Mouse (Mus musculus) brown adipose tissue, adult 24 weeks (tissue): ENCODE results near the gene Ranbp6. TPM values are rescaled to one million over a fixed set of nuclear protein-coding genes. Genes with fewer than 3 reads are reported as not detected.

Experiments used
- H3K27ac ChIP-seq: fragments of 200-500 bp; replicated peaks from 2 replicates; pipeline ENCODE4 v1.5.1; 2012; ENCODE audit warnings: low read depth, mild to moderate bottlenecking, low read length
- H3K4me1 ChIP-seq: fragments of 200-500 bp; 2 replicates; pipeline ENCODE4 v1.6.1; 2012; ENCODE audit warnings: low read length, mixed read lengths; ENCODE audit not compliant: control insufficient read depth, insufficient read depth, insufficient read length
- H3K4me3 ChIP-seq: fragments of 200-500 bp; 2 replicates; pipeline ENCODE4 v1.5.1; 2012; ENCODE audit warnings: low read depth, mild to moderate bottlenecking, low read length, moderate library complexity; ENCODE audit not compliant: insufficient read depth
- polyA plus RNA-seq: library from polyadenylated mRNA; stranded (reverse); fragments of >200 nt; gene quantifications from 2 replicates; pipeline ENCODE4 v1.2.4, GENCODE M21; 2012; ENCODE audit not compliant: missing spikeins, insufficient read depth, insufficient read length

Gene Ranbp6
- polyA plus RNA-seq, 1 experiment, result 7.3 TPM

DNA sequence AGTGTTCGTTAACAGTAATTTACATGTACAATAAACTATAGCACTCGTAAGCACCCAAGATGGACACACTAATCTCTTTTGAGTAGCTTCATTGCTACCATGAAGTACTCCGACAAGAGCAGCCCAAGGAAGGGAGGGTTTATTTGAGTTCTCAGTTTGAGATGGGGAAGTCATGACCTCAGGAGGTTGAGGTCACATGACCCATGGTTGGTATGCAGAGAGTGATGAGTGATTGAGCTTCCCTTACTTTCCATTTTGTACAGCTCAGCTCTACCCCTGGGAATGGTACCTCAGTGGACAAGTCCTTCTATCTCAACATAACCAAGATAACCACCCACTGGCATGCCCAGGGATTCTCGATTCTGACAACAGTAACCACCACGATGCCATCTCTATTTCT, 15.8 kb upstream of the Ranbp6 start:
- Histone ChIP-seq H3K4me3 (no peak overlapping the region), H3K27ac (no peak overlapping the region), H3K4me1 (no peaks in the 10 kb centered on the region)

DNA sequence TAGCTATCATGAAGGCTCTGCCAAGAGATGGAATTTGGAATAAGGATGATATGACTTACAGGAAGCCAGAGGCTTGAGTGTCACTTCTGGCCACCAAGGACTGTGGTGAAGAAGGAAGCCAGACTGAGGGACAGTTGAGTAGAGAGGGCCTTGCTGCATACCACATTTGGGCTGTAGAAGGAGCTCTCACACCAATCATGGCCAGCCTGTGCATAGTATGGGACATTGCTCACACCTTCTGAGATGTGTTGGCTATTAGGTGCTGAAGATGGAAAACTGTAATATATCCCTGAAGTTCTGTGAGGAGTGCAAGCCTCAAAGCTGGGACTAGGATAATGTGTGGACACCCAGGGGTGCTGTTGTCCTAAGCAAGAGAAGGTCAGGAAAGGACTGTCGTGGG, 13.9 kb upstream of the Ranbp6 start:
- H3K27ac ChIP-seq, result no peak overlapping the region
- H3K4me3 ChIP-seq, result no peak overlapping the region
- H3K4me1 ChIP-seq, result no peaks in the 10 kb centered on the region

DNA sequence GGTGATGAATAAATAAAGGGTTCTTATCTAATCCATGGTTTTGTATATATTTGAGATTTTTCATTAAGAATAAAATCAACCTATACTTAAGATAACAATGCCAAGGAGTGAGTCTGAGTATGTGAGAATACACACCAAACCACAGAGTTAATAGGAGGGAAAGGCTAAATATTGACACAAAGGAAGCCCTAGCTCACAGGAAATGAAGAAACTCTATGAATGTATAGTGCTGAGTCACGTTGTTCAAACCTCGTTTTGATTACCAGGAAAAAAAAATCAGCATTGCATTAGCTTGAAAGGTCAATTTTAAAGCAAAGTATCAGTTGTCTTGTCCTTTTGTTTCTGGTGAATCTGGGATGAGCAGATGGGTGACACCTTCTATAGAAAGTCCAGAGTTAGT, 12.2 kb upstream of the Ranbp6 start:
- no peak overlapping the region for H3K4me3 ChIP-seq
- H3K4me1 ChIP-seq, result no peaks in the 10 kb centered on the region
- H3K27ac ChIP-seq, result no peak overlapping the region

DNA sequence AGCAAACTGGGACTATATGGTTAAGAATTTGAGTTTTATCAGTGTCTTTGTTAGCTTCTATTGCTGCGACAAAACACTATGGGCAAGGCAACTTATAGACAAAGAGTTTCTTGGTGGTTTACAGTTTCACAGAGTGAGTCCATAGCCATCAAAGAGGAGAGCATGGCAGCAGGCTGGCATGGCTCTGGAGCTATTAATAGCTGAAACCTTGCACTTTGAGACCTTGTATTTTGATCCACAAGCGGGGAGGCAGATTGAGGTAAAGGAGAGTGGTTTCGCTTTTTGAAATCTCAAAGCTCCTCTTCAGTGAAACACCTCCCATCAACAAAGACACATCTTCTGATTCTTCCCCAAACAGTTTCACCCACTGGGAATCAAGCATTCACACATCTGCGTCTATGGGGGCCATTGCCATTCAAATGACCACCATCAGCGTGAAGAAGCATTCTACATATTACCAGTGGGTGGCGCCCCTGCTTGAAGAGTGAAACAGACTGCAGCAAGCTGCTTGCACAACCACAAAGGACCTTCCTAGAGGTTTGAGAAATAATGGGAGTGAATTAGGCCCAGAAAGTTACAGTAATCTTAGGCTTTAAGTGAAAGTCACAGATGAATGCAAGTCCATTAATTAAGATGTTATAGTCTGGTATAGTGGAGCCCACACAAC, 11.4 kb upstream of the Ranbp6 start:
- Histone ChIP-seq H3K4me3 (no peak overlapping the region), H3K4me1 (no peaks in the 10 kb centered on the region), H3K27ac (no peak overlapping the region)

DNA sequence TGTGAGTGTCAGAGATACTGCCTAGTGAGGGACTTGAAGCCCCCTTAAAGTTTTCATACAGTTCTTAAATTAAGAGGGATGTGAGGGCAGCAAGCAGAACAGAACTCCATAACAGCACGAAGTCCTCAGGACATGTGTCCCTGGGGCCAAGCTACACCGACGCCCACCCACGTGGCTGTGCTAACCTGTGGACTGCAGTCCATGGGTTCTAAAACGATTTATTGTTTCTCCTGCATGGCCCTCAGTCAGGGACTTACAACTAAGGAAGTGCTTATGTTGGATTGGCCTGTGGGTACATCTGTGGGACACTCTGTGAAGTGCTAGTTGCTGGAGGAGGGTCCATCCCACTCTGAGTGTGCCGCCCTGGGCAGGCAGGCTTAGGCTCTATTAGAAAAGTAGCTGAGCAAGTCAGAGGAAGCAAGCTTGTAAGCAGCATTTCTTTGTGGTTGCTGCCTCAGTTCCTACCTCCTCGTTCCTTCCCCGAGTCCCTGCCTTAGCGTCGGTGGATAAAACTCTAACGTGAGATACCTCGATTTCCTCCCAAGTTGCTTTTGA, 10.8 kb upstream of the Ranbp6 start:
- no peak overlapping the region for H3K4me3 ChIP-seq
- no peak overlapping the region for H3K27ac ChIP-seq
- H3K4me1 ChIP-seq, result no peaks in the 10 kb centered on the region

DNA sequence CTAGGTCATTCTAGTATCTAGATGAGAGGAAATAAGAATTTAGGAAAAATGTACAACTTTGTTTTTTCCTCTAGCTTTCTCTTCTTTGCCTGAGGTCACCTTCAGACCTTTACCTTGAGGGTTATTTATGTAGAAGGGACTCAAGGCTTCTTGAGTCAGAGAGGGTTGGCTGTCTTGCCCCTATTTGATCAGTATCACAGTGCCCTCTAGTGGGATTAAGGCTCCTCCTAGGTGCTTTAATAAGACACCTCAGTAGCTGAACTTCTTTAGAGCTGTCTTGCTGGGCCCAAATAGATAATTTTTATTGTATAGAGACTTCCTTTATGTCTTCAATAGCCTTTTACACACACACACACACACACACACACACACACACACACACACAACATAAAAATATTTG, 8.2 kb upstream of the Ranbp6 start:
- H3K4me3 ChIP-seq, result no peak overlapping the region
- H3K27ac ChIP-seq, result no peak overlapping the region
- H3K4me1 ChIP-seq, result no peaks in the 10 kb centered on the region

DNA sequence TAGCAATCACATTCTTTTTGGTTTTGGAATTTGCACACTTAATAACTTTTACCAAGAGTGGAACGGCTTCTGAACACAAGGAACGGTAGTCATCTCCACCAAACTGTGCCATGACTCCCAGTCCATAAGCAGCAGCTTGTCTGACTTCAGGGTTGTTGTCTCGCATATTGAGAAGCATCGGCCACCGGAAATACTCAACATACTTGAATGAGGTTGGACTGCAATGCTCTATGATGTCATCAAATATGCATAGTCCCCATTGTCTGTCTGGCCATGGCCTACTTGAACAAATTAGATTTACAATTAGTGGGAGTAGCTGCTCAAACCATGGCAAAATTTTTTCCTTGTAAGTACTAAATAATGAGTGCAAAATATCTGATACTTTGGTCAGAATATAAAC, 2.8 kb downstream of the Ranbp6 start:
- H3K27ac ChIP-seq, result no peak overlapping the region
- no peak overlapping the region for H3K4me3 ChIP-seq
- H3K4me1 ChIP-seq, result peaks cover 8% of the 10 kb centered on the region

DNA sequence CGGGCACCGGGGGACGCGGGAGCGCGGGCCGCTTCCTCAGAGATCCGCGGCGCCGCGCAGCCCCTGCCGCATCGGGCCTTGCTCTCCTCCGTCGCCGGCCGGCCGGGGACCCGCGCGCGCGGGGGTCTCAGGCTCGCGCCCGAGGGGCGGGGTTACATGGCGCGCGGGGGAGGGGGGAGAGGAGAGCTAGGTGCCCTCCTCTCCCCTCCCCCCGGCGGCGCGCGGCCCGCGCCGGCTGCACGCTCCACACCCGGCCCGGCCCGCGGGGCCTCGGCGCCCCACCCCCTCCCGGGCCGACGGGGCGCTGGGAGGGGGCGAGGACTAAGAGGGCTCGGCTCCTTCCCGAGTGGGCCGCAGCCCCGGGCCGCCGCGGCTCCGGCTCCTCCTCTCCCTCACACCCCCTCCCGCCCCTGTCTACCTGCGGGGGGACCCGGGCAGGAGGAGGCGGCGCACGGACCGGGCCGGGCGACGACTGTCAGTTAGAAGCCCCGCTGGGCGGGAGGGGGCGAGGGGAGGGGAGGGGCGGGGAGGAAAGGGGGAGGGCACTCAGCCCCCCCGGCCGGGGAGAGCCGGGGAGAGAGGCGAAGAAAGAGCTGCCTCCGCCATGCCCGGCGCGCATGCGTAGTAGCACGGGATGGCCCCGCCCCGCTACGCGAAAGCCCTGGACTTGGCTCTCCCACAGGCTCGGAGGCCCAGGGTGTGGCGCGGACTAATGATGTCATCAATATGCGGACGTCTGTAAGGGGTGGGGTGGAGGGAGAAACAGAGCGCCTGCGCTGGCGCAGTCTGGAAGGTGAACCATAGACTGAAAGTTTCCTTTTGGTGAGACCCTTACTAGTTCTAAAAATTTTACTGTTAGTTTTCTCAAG, 6.6 kb downstream of the Ranbp6 start, which contains the start of gene 9930021J03Rik:
Gene 9930021J03Rik, minus strand, starts transcription at position 73 of the 869 bp plus-strand sequence.
- Histone ChIP-seq H3K4me1 (peaks cover 4% of the 10 kb centered on the region), H3K27ac (no peak within 1 kb of the TSS), H3K4me3 (peak within 1 kb of the TSS; percentile 96)

DNA sequence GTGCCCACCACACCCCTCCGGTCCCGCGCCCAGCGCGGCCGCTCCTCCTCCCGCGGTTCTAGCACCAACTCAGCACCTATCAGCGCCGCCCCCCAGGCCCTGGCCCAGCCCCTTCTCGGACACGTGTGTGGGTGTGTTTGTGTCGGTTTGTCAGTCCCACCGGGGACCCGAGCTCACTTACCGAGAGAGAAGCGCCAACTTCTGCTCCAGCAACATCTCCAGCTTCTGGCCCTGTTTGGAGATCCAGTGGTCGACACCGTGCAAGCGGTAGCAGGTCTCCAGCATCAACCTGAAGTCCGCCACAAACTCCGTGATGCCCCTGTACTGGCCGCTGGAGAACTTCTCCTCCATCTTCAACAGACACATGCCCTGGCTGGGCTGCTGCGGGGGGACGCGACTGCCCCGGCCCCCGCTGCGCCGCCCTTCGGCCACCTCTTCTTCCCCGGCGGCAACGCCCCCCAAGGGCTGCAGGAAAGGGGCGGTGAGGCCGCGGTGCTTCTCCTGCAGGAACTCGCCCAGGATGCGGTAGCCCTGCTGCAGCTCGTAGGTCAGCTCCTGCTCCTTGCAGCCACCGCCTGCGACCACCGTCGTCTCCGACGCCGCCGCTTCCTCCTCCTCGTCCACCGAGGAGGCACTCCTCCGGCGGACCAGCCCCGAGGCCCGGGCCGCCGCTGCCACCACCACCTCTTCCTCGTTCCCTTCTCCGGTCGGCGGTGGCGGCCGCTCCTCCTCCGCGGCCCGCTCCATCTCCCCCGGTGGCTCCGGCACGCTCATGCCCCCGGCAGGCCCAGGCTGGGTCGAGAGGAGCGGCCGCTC, 7.5 kb downstream of the Ranbp6 start:
- Histone ChIP-seq H3K27ac (no peak overlapping the region), H3K4me3 (peak overlapping the region; percentile 96), H3K4me1 (peaks cover 4% of the 10 kb centered on the region)

DNA sequence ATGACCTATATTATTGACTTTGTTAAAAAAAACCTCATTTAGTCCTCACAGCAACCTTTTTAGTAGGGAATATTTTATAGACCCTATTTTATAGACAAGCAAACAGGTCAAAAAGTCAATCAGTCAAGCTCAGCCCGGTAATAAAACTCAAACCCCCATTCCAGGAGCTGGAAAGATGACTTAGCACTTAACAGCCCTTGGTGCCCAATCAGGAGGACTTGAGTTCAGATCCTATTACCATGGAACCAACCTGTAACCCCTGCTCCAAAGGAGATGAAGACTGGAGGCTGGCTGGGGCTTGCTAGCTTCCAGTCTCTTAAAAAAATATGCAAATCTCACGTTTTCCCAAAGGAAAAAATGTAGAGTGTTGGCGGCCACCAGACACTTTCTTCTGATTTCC, 8.8 kb downstream of the Ranbp6 start:
- no peak overlapping the region for H3K27ac ChIP-seq
- peak overlapping the region; percentile 18; the same call in 1 of the 2 replicates for H3K4me3 ChIP-seq

DNA sequence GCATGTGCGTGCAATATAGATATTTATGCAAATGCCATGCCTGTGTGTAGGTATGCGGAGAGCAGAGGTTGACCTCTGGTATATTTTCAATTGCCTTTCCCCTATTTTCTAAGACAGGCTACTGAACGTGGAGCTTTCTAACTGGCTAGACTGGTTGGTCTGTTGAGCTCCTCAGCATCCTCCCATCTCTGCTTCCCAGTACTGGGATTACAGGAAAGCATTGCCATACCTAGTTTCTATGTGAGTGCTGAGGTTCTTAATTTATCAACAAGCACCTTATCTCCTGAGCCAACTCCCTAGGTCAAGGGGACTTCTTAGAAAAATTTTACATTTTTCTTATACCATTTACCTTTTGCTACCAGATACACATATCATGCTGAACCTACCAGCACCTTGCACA, 15.4 kb downstream of the Ranbp6 start:
- Histone ChIP-seq H3K27ac (no peak overlapping the region), H3K4me3 (no peak overlapping the region), H3K4me1 (no peaks in the 10 kb centered on the region)

More for the DNA sequence above, 8.8 kb downstream of the Ranbp6 start:
- peaks cover 4% of the 10 kb centered on the region for H3K4me1 ChIP-seq

DNA sequence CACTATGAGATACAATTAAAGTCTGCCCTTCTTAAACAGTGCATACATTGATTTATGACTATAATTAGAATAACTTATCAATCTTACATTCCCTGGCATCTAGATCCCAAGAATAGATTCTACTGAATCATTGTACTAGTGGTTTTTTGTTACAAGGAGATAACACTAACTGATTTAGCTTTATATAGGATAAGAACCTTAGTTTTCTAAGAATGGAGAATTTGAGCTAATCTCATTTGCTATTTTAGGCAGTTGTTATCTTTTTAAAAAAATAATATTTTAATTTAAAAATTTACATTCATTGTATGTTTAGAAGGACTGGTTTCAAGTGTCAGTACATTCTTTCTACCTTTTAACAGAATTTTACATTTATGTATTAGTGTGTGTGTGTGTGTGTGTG, 24.8 kb downstream of the Ranbp6 start:
- Histone ChIP-seq H3K4me1 (no peaks in the 10 kb centered on the region), H3K4me3 (no peak overlapping the region)

DNA sequence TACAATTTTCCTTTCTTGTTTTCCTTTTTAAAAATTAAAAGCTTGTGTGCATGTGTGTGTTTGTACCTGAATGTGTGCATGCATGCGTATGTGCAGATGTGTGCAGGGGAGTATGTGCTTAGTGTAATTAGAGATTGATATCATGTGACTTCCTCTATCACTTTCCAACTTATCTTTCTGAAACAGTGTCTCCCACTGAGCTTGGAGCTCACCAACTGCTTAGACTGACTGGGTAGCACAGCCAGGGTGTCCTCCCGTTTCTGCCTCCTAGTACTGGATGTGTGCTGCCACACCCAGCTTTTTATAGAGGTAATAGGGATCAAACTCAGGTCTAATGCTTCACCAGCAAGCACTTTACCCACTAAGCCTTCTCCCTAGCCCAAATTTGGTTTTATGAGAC, 29.9 kb downstream of the Ranbp6 start:
- Histone ChIP-seq H3K27ac (no peak overlapping the region), H3K4me1 (no peaks in the 10 kb centered on the region), H3K4me3 (no peak overlapping the region)

More for the DNA sequence above, 24.8 kb downstream of the Ranbp6 start:
- no peak overlapping the region for H3K27ac ChIP-seq
